Mouse (Mus musculus) hindbrain, embryonic 16.5 days (tissue): Measurements from ENCODE around the gene Tbc1d24. TPM values are rescaled to one million over a fixed set of nuclear protein-coding genes. Genes with fewer than 3 reads are reported as not detected.

Source experiments
- ATAC-seq: fragments of 200-750 bp; cut with Nextera tagmentation; 2 replicates; pipeline ENCODE4 v1.8.0; 2017; ENCODE audit warnings: moderate TSS enrichment, moderate library complexity
- H3K27ac ChIP-seq: fragments of 300-500 bp; sonication (generic); 2 replicates; pipeline ENCODE4 v1.5.1; 2014; ENCODE audit warnings: low read depth, mild to moderate bottlenecking, control low read depth, low read length, moderate library complexity
- H3K27me3 ChIP-seq: fragments of 300-500 bp; sonication (generic); replicated peaks from 2 replicates; pipeline ENCODE4 v1.6.1; 2014; ENCODE audit warnings: low read length; ENCODE audit not compliant: control insufficient read depth, insufficient read depth
- H3K36me3 ChIP-seq: fragments of 300-500 bp; sonication (generic); 2 replicates; pipeline ENCODE4 v1.6.1; 2014; ENCODE audit warnings: mild to moderate bottlenecking, low read length, moderate library complexity, mixed read lengths; ENCODE audit not compliant: control insufficient read depth, insufficient read depth
- H3K4me1 ChIP-seq: fragments of 300-500 bp; sonication (generic); 2 replicates; pipeline ENCODE4 v1.6.1; 2014; ENCODE audit warnings: low read depth, low read length; ENCODE audit not compliant: control insufficient read depth, insufficient read depth
- H3K4me2 ChIP-seq: fragments of 300-500 bp; sonication (generic); 2 replicates; pipeline ENCODE4 v1.6.1; 2014; ENCODE audit warnings: mild to moderate bottlenecking, low read length, control low read depth, moderate library complexity
- H3K4me3 ChIP-seq: fragments of 300-500 bp; sonication (generic); 2 replicates; pipeline ENCODE4 v1.5.1; 2014; ENCODE audit warnings: mild to moderate bottlenecking, low read length, control low read depth, moderate library complexity
- H3K9ac ChIP-seq: fragments of 300-500 bp; sonication (generic); 2 replicates; pipeline ENCODE4 v1.6.1; 2014; ENCODE audit warnings: low read depth, mild to moderate bottlenecking, control low read depth, low read length, moderate library complexity
- H3K9me3 ChIP-seq: fragments of 300-500 bp; sonication (generic); 2 replicates; pipeline ENCODE4 v1.6.1; 2014; ENCODE audit warnings: mild to moderate bottlenecking, low read length, moderate library complexity; ENCODE audit not compliant: control insufficient read depth
- whole genome bisulfite sequencing: fragments of 180-500 bp; shearing (Covaris S2); extraction: QIAGEN DNeasy Blood & Tissue Kit; methylation state at CpG from one replicate; pipeline ENCODE4 v1.1.7; 2014; 5-methylcytosine and 5-hydroxymethylcytosine counted together
- polyA plus RNA-seq: library from polyadenylated mRNA; unstranded; fragments of >200 nt; fragmentation: Nextera tagmentation; extraction: Ambion mirVana; gene quantifications from 2 replicates; pipeline ENCODE4 v1.2.1, GENCODE M21; 2015

The Tbc1d24 gene
- polyA plus RNA-seq, 1 experiment from 2014 or later: 26.6 TPM

GRCm38 (mm10) chr17:24151890-24152563 is 53.3 kb downstream of the Tbc1d24 start:
- ATAC-seq: peak; percentile 83
- peak overlapping the region; percentile 67 for H3K4me2 ChIP-seq
- H3K27ac ChIP-seq: no peak overlapping the region
- peak overlapping the region; percentile 56 for H3K9ac ChIP-seq
- peaks cover 2% of the 10 kb centered on the region; the same call in 1 of the 2 replicates for H3K36me3 ChIP-seq
- WGBS: 2% methylated on average over 26 of the region's 26 CpGs
- H3K27me3 ChIP-seq: no peaks in the 10 kb centered on the region
- H3K4me1 ChIP-seq: peaks cover 4% of the 10 kb centered on the region; the same call in 1 of the 2 replicates
- no peaks in the 10 kb centered on the region for H3K9me3 ChIP-seq
- peak overlapping the region; percentile 31 for H3K4me3 ChIP-seq

GRCm38 (mm10) chr17:24151382-24151781 is 54.0 kb downstream of the Tbc1d24 start:
- Histone ChIP-seq H3K27me3 (no peaks in the 10 kb centered on the region), H3K9me3 (no peaks in the 10 kb centered on the region), H3K4me2 (peak overlapping the region; percentile 67), H3K27ac (no peak overlapping the region), H3K36me3 (peaks cover 2% of the 10 kb centered on the region; the same call in 1 of the 2 replicates), H3K4me1 (peaks cover 4% of the 10 kb centered on the region; the same call in 1 of the 2 replicates), H3K9ac (peak overlapping the region; percentile 56; the same call in 1 of the 2 replicates), H3K4me3 (no peak overlapping the region; the same call in 1 of the 2 replicates)
- 21% methylated on average over 7 of the region's 7 CpGs for WGBS
- no peak for ATAC-seq

DNA sequence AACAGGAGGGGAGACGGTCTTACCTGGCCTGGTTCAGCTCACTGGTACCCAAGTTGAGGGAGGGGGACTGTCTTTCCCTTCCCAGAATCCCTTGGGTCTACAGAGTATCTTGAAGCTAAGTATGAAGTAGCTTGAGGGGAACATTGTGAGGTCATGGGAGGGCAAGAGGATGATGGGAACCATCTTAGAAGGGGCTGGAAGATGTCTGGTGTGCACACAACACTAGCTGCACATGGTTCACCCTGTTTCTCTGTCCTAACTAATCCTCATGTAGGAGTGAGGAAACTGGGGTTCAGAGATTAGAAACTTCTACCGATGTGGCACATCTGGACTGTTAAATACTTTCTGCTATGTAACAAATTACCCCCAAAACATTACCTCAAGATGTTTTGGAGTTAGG is 54.5 kb downstream of the Tbc1d24 start, which contains the start of gene Pdpk1:
Pdpk1 (minus strand) TSS at position 101 of the 400 bp plus-strand sequence.
- WGBS: 91% methylated on average over 2 of the region's 2 CpGs
- H3K9ac ChIP-seq: peak within 1 kb of the TSS; percentile 56
- no peak for ATAC-seq

DNA sequence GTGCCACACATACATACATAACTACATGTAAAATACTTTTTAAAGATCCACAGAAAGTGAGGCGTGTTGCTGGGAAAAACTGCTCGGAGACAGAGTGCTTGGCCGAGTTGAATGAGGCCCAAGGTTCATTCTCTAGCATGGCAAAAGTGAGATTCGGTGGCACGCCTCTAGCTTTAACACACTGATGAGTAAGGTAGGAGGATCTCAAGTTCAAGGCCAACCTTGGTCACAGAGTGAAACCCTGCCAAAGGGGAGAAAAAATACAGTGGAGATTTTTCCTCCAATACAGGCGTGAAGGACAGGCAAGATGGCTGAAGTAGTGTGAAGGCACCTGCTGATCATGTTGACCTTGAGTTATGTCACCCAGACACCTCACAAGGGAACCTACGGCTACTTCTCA is 55.9 kb downstream of the Tbc1d24 start:
- 92% methylated on average over 7 of the region's 7 CpGs for WGBS
- no peak overlapping the region for H3K27ac ChIP-seq
- no peaks in the 10 kb centered on the region for H3K9me3 ChIP-seq
- H3K9ac ChIP-seq: no peak overlapping the region
- H3K4me1 ChIP-seq: peaks cover 4% of the 10 kb centered on the region; the same call in 1 of the 2 replicates
- H3K36me3 ChIP-seq: no peaks in the 10 kb centered on the region
- H3K4me2 ChIP-seq: no peak overlapping the region
- ATAC-seq: no peak
- no peaks in the 10 kb centered on the region for H3K27me3 ChIP-seq
- no peak overlapping the region for H3K4me3 ChIP-seq

More for the DNA sequence above, 54.5 kb downstream of the Tbc1d24 start, which contains the start of gene Pdpk1:
- no peaks in the 10 kb centered on the region for H3K27me3 ChIP-seq
- peaks cover 4% of the 10 kb centered on the region; the same call in 1 of the 2 replicates for H3K4me1 ChIP-seq
- H3K36me3 ChIP-seq: peaks cover 2% of the 10 kb centered on the region; the same call in 1 of the 2 replicates
- H3K4me3 ChIP-seq: peak within 1 kb of the TSS; percentile 31
- no peak within 1 kb of the TSS for H3K27ac ChIP-seq
- H3K9me3 ChIP-seq: no peaks in the 10 kb centered on the region
- H3K4me2 ChIP-seq: peak within 1 kb of the TSS; percentile 67

DNA sequence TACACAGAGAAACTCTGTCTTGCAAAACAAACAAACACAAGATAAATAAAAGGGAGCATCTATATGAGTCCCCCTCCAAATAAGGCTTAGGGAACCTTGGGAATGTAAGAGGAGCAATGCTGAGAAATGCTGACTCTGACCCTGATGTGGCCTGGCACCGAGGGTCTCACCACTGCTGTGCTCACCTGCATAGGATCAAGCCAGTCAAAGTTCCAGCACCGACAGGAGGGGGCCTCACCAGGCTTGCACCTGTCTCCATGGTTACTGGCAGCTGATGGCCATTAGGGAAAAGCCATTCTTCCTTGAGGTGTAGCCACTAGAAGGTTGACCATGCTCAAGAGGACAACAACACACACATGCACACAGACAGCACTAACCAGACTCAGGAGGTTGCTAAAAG is 62.5 kb downstream of the Tbc1d24 start:
- Histone ChIP-seq H3K36me3 (no peaks in the 10 kb centered on the region), H3K9me3 (no peaks in the 10 kb centered on the region), H3K4me3 (no peak overlapping the region), H3K4me2 (no peak overlapping the region), H3K9ac (no peak overlapping the region), H3K4me1 (peaks cover 19% of the 10 kb centered on the region), H3K27ac (no peak overlapping the region), H3K27me3 (no peaks in the 10 kb centered on the region)
- no peak for ATAC-seq
- 32% methylated on average over 2 of the region's 2 CpGs for WGBS

DNA sequence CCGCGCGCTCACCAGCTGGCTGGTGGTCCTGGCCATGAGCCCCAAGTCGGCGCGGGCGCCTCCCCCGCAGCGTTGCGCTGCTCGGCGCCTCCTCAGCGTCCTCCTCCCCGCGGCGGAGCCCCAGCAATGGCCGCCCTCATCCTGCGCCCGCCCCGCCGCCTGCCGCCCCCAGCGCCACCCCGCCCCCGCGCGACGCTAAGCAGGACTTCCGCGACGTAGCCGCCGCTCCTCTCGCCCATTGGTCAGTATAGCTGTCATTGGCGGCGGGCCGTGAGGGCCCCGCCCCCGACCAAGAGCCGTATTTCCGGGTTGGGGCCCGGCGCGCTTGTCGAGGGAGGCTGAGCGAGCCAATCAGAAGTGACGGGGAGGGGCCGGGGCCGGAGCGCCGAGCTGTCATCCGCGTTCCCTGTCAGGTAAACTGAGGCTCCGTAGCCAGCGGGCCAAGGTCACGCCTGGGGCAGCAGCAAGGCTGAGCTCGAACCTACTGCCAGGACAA is 63.9 kb downstream of the Tbc1d24 start:
- H3K4me3 ChIP-seq: peak overlapping the region; percentile 98
- peak overlapping the region; percentile 94 for H3K9ac ChIP-seq
- ATAC-seq: peak; percentile 98
- H3K4me2 ChIP-seq: peak overlapping the region; percentile 94
- under 1% methylated on average over 40 of the region's 57 CpGs for WGBS
- peaks cover 25% of the 10 kb centered on the region for H3K4me1 ChIP-seq
- H3K27me3 ChIP-seq: no peaks in the 10 kb centered on the region
- peak overlapping the region; percentile 89 for H3K27ac ChIP-seq
- H3K36me3 ChIP-seq: no peaks in the 10 kb centered on the region
- no peaks in the 10 kb centered on the region for H3K9me3 ChIP-seq

- Histone ChIP-seq H3K27me3 (no peaks in the 10 kb centered on the region), H3K27ac (peak overlapping the region; percentile 89), H3K9ac (peak overlapping the region; percentile 94), H3K4me2 (peak overlapping the region; percentile 94), H3K36me3 (no peaks in the 10 kb centered on the region), H3K4me1 (peaks cover 25% of the 10 kb centered on the region), H3K9me3 (no peaks in the 10 kb centered on the region), H3K4me3 (peak overlapping the region; percentile 98)
- 0% methylated on average over 30 of the region's 43 CpGs for WGBS
- ATAC-seq: peak; percentile 0; the same call in 1 of the 2 replicates
Observed at GRCm38 (mm10) chr17:24140845-24141424, 64.4 kb downstream of the Tbc1d24 start.

GRCm38 (mm10) chr17:24139968-24140367 is 65.4 kb downstream of the Tbc1d24 start:
- no peak for ATAC-seq

GRCm38 (mm10) chr17:24139256-24139655 is 66.1 kb downstream of the Tbc1d24 start:
- Histone ChIP-seq H3K36me3 (no peaks in the 10 kb centered on the region), H3K9me3 (no peaks in the 10 kb centered on the region), H3K27ac (no peak overlapping the region), H3K4me1 (peaks cover 25% of the 10 kb centered on the region), H3K4me3 (no peak overlapping the region), H3K27me3 (no peaks in the 10 kb centered on the region), H3K4me2 (no peak overlapping the region), H3K9ac (no peak overlapping the region)
- WGBS: 85% methylated on average over 3 of the region's 3 CpGs
- ATAC-seq: no peak

More at GRCm38 (mm10) chr17:24139968-24140367, 65.4 kb downstream of the Tbc1d24 start:
- Histone ChIP-seq H3K36me3 (no peaks in the 10 kb centered on the region), H3K9me3 (no peaks in the 10 kb centered on the region), H3K4me1 (peaks cover 25% of the 10 kb centered on the region), H3K27ac (no peak overlapping the region), H3K9ac (peak overlapping the region; percentile 47; the same call in 1 of the 2 replicates), H3K4me3 (peak overlapping the region; percentile 98), H3K27me3 (no peaks in the 10 kb centered on the region), H3K4me2 (peak overlapping the region; percentile 94)
- 92% methylated on average over 4 of the region's 4 CpGs for WGBS
